Mouse (Mus musculus) MEL (cell line): ENCODE data around the gene Tomm34. TPM values are rescaled to one million over a fixed set of nuclear protein-coding genes. Genes with fewer than 3 reads are reported as not detected.
A peak's percentile ranks its signal among the peaks of the same experiment; 100 is the strongest.

Source experiments
- DNase-seq: peaks from one replicate; pipeline ENCODE4 v3.0.0; 2011; ENCODE audit warnings: low read depth, low spot score
- H3K27ac ChIP-seq: 2 replicates; pipeline ENCODE4 v1.5.1; 2012; ENCODE audit warnings: low read depth, mild to moderate bottlenecking, control low read depth, low read length, moderate library complexity; ENCODE audit not compliant: control insufficient read depth
- H3K27me3 ChIP-seq, 2 experiments: fragments of 150-350 bp in 1 of 2; sonication (generic) in 1 of 2; 2 replicates each; pipeline ENCODE4 v1.6.1; 2012; ENCODE audit warnings: low read length in 2 of 2, mild to moderate bottlenecking in 2 of 2, improper control_type of control experiment in 1 of 2, moderate library complexity in 1 of 2; ENCODE audit not compliant: insufficient read depth in 2 of 2, control insufficient read depth in 1 of 2
- H3K36me3 ChIP-seq, 2 experiments: 2 replicates each; pipeline ENCODE4 v1.6.1; 2012 to 2014; ENCODE audit warnings: low read length in 2 of 2, improper control_type of control experiment in 1 of 2, inconsistent platforms in 1 of 2, mild to moderate bottlenecking in 1 of 2; ENCODE audit not compliant: insufficient read depth in 2 of 2, control insufficient read depth in 1 of 2
- H3K4me1 ChIP-seq, 2 experiments: fragments of 150-350 bp in 1 of 2; sonication (generic) in 1 of 2; 2 replicates each; pipeline ENCODE4 v1.6.1; 2012; ENCODE audit warnings: low read length in 2 of 2, improper control_type of control experiment in 1 of 2, mild to moderate bottlenecking in 1 of 2; ENCODE audit not compliant: insufficient read depth in 2 of 2, control insufficient read depth in 1 of 2
- H3K4me3 ChIP-seq, 2 experiments: fragments of 150-350 bp in 1 of 2; sonication (generic) in 1 of 2; 2 replicates each; pipeline ENCODE4 v1.5.1; 2012; ENCODE audit warnings: low read depth in 2 of 2, low read length in 2 of 2, mild to moderate bottlenecking in 2 of 2, moderate library complexity in 2 of 2, control low read depth in 1 of 2, improper control_type of control experiment in 1 of 2; ENCODE audit not compliant: control insufficient read depth in 1 of 2, insufficient read depth in 1 of 2
- H3K79me2 ChIP-seq: 2 replicates; pipeline ENCODE4 v1.6.1; 2012; ENCODE audit warnings: mild to moderate bottlenecking, low read length, moderate library complexity; ENCODE audit not compliant: control insufficient read depth, poor library complexity, insufficient read depth
- H3K9ac ChIP-seq: 2 replicates; pipeline ENCODE4 v1.6.1; 2012; ENCODE audit warnings: low read depth, mild to moderate bottlenecking, control low read depth, low read length, moderate library complexity; ENCODE audit not compliant: control insufficient read depth, poor library complexity, severe bottlenecking
- H3K9me3 ChIP-seq: fragments of 150-350 bp; sonication (generic); replicated peaks from 2 replicates; pipeline ENCODE4 v1.6.1; 2012; ENCODE audit warnings: mild to moderate bottlenecking, low read length, improper control_type of control experiment, moderate library complexity; ENCODE audit not compliant: insufficient read depth
- BHLHE40 ChIP-seq: IDR thresholded peaks from 2 replicates; pipeline ENCODE4 v1.6.1; 2012; ENCODE audit warnings: low read depth, mild to moderate bottlenecking, inconsistent platforms, low read length, improper control_type of control experiment, borderline replicate concordance
- CHD1 ChIP-seq: IDR thresholded peaks from 2 replicates; pipeline ENCODE4 v1.6.1; 2012; ENCODE audit warnings: low read depth, mild to moderate bottlenecking, inconsistent platforms, low read length, improper control_type of control experiment
- CHD2 ChIP-seq: IDR thresholded peaks from 2 replicates; pipeline ENCODE4 v1.6.1; 2011; ENCODE audit warnings: low read length, improper control_type of control experiment
- E2F4 ChIP-seq: IDR thresholded peaks from 2 replicates; pipeline ENCODE4 v1.6.1; 2011; ENCODE audit warnings: low read depth, low read length, improper control_type of control experiment, borderline replicate concordance
- ELF1 ChIP-seq: IDR thresholded peaks from 2 replicates; pipeline ENCODE4 v1.6.1; 2014; ENCODE audit warnings: low read depth, mild to moderate bottlenecking, inconsistent platforms, low read length, improper control_type of control experiment, moderate library complexity
- EP300 ChIP-seq, 2 experiments: IDR thresholded peaks; 2 replicates each; pipeline ENCODE4 v1.6.1; 2011; ENCODE audit warnings: improper control_type of control experiment in 2 of 2, low read length in 2 of 2, low read depth in 1 of 2, mild to moderate bottlenecking in 1 of 2
- ETS1 ChIP-seq: IDR thresholded peaks from 2 replicates; pipeline ENCODE4 v1.6.1; 2012; ENCODE audit warnings: low read depth, mild to moderate bottlenecking, inconsistent platforms, low read length, improper control_type of control experiment, moderate library complexity
- GABPA ChIP-seq: IDR thresholded peaks from 2 replicates; pipeline ENCODE4 v1.6.1; 2012; ENCODE audit warnings: low read depth, mild to moderate bottlenecking, inconsistent platforms, low read length, improper control_type of control experiment, moderate library complexity
- GATA1 ChIP-seq: IDR thresholded peaks from 2 replicates; pipeline ENCODE4 v1.6.1; 2011; ENCODE audit warnings: low read depth, low read length, improper control_type of control experiment
- HCFC1 ChIP-seq: IDR thresholded peaks from 2 replicates; pipeline ENCODE4 v1.6.1; 2012; ENCODE audit warnings: low read depth, mild to moderate bottlenecking, inconsistent platforms, low read length, improper control_type of control experiment, moderate library complexity
- JUND ChIP-seq: IDR thresholded peaks from 2 replicates; pipeline ENCODE4 v1.6.1; 2011; ENCODE audit warnings: low read depth, mild to moderate bottlenecking, improper control_type of control experiment, low read length
- MAFK ChIP-seq: IDR thresholded peaks from 2 replicates; pipeline ENCODE4 v1.6.1; 2011; ENCODE audit warnings: low read depth, mild to moderate bottlenecking, low read length, improper control_type of control experiment, borderline replicate concordance
- MAX ChIP-seq: IDR thresholded peaks from 2 replicates; pipeline ENCODE4 v1.6.1; 2011; ENCODE audit warnings: low read length, improper control_type of control experiment
- MEF2A ChIP-seq: IDR thresholded peaks from 2 replicates; pipeline ENCODE4 v1.6.1; 2014; ENCODE audit warnings: low read depth, mild to moderate bottlenecking, inconsistent platforms, low read length, improper control_type of control experiment; ENCODE audit not compliant: poor library complexity, insufficient replicate concordance, severe bottlenecking; ENCODE audit errors: extremely low read depth
- MXI1 ChIP-seq: IDR thresholded peaks from 2 replicates; pipeline ENCODE4 v1.6.1; 2011; ENCODE audit warnings: mild to moderate bottlenecking, low read depth, low read length, improper control_type of control experiment
- MYB ChIP-seq: IDR thresholded peaks from 2 replicates; pipeline ENCODE4 v1.6.1; 2011; ENCODE audit warnings: mild to moderate bottlenecking, low read depth, low read length, improper control_type of control experiment
- MYC ChIP-seq: IDR thresholded peaks from 2 replicates; pipeline ENCODE4 v1.6.1; 2011; ENCODE audit warnings: low read depth, mild to moderate bottlenecking, low read length, improper control_type of control experiment, moderate library complexity
- NELFE ChIP-seq: IDR thresholded peaks from 2 replicates; pipeline ENCODE4 v1.6.1; 2011; ENCODE audit warnings: low read depth, low read length, improper control_type of control experiment
- NRF1 ChIP-seq: IDR thresholded peaks from 2 replicates; pipeline ENCODE4 v1.6.1; 2014; ENCODE audit warnings: low read depth, mild to moderate bottlenecking, inconsistent platforms, low read length, improper control_type of control experiment, moderate library complexity; ENCODE audit not compliant: poor library complexity, insufficient read depth, severe bottlenecking
- POLR2AphosphoS2 ChIP-seq: IDR thresholded peaks from 2 replicates; pipeline ENCODE4 v1.6.1; 2011; ENCODE audit warnings: low read length, improper control_type of control experiment
- POLR2AphosphoS5 ChIP-seq: IDR thresholded peaks from 2 replicates; pipeline ENCODE4 v1.6.1; 2012; ENCODE audit warnings: low read depth, borderline replicate concordance, mild to moderate bottlenecking, inconsistent platforms, low read length, moderate library complexity, mixed read lengths
- RAD21 ChIP-seq: IDR thresholded peaks from 2 replicates; pipeline ENCODE4 v1.6.1; 2011; ENCODE audit warnings: mild to moderate bottlenecking, low read depth, low read length, improper control_type of control experiment
- SIN3A ChIP-seq: IDR thresholded peaks from 2 replicates; pipeline ENCODE4 v1.6.1; 2012; ENCODE audit warnings: low read length, improper control_type of control experiment, inconsistent platforms
- SMC3 ChIP-seq: IDR thresholded peaks from 2 replicates; pipeline ENCODE4 v1.6.1; 2011; ENCODE audit warnings: low read depth, low read length, improper control_type of control experiment
- TCF12 ChIP-seq: IDR thresholded peaks from 2 replicates; pipeline ENCODE4 v1.6.1; 2014; ENCODE audit warnings: low read depth, mild to moderate bottlenecking, inconsistent platforms, low read length, improper control_type of control experiment, moderate library complexity
- UBTF ChIP-seq: IDR thresholded peaks from 2 replicates; pipeline ENCODE4 v1.6.1; 2012; ENCODE audit warnings: low read depth, mild to moderate bottlenecking, inconsistent platforms, low read length, improper control_type of control experiment, moderate library complexity, borderline replicate concordance; ENCODE audit not compliant: insufficient read depth
- USF1 ChIP-seq: IDR thresholded peaks from 2 replicates; pipeline ENCODE4 v1.6.1; 2014; ENCODE audit warnings: low read depth, mild to moderate bottlenecking, inconsistent platforms, low read length, improper control_type of control experiment, moderate library complexity
- USF2 ChIP-seq, 2 experiments: IDR thresholded peaks; 2 replicates each; pipeline ENCODE4 v1.6.1; 2011 to 2012; ENCODE audit warnings: improper control_type of control experiment in 2 of 2, low read length in 2 of 2, borderline replicate concordance in 1 of 2, inconsistent platforms in 1 of 2, low read depth in 1 of 2, mild to moderate bottlenecking in 1 of 2; ENCODE audit not compliant: insufficient read depth in 1 of 2
- ZC3H11A ChIP-seq: IDR thresholded peaks from 2 replicates; pipeline ENCODE4 v1.6.1; 2012; ENCODE audit warnings: low read depth, mild to moderate bottlenecking, inconsistent platforms, low read length, improper control_type of control experiment
- ZKSCAN1 ChIP-seq: IDR thresholded peaks from 2 replicates; pipeline ENCODE4 v1.6.1; 2012; ENCODE audit warnings: low read depth, mild to moderate bottlenecking, inconsistent platforms, low read length, improper control_type of control experiment, moderate library complexity
- ZMIZ1 ChIP-seq: IDR thresholded peaks from 2 replicates; pipeline ENCODE4 v1.6.1; 2012; ENCODE audit warnings: low read depth, mild to moderate bottlenecking, inconsistent platforms, low read length, improper control_type of control experiment, moderate library complexity
- ZNF384 ChIP-seq: IDR thresholded peaks from 2 replicates; pipeline ENCODE4 v1.6.1; 2012; ENCODE audit warnings: low read depth, mild to moderate bottlenecking, inconsistent platforms, low read length, improper control_type of control experiment
- polyA plus RNA-seq, 2 experiments: library from polyadenylated mRNA; stranded (reverse) in 1 of 2; unstranded in 1 of 2; fragments of >175 nt in 1 of 2; fragments of >200 nt in 1 of 2; gene quantifications; 2 replicates each; pipeline versions ENCODE4 v1.2.1 to v1.2.4; 2012; ENCODE audit warnings: low replicate concordance in 2 of 2, low read depth in 1 of 2; ENCODE audit not compliant: insufficient read length in 2 of 2, insufficient read depth in 1 of 2, missing spikeins in 1 of 2
- total RNA-seq: library from RNA; depleted of rRNA; stranded (reverse); fragments of 300-350 nt; gene quantifications from 2 replicates; pipeline ENCODE4 v1.2.3, GENCODE M21; 2012

The Tomm34 gene
- total and polyA plus RNA-seq, 3 experiments: 38.9 to 48.7 TPM; not detected in 1

DNA sequence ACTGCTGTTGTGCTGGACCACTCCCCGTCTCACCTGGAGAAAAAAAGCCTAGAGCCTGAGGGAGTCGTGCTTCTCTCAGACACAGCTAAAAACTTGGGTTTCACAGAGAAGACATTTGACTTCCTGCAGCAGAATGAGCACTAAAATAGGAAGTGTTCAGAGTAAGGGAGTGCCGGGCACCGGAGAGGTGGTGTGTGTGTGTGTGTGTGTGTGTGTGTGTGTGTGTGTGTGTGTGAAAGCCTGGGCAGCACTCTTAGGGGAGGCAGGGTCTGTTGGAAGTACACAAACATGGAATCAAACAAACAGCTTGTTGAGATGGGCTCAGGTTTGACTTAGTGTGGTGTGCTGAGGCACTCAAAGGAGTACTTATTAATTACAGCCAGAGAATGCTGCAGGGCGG is 4.1 kb upstream of the Tomm34 start (continued):
- no peak for TF ChIP-seq TCF12
- no peak for TF ChIP-seq MEF2A
- TF ChIP-seq ZKSCAN1: no peak
- no peak for TF ChIP-seq ZMIZ1
- TF ChIP-seq CHD1: no peak; the same call in 1 of the 2 replicates
- TF ChIP-seq JUND: no peak
- TF ChIP-seq MYB: no peak
- TF ChIP-seq NRF1: no peak
- TF ChIP-seq CHD2: no peak
- TF ChIP-seq ELF1: peak; percentile 63; the same call in 1 of the 2 replicates
- TF ChIP-seq EP300 (IDR thresholded peaks at IDR 0.05; ENCODE audit: low read depth in 1 of 2, low read length in 2 of 2): no peak
- peak; percentile 75 for TF ChIP-seq SIN3A
- TF ChIP-seq, all 39 proteins: peak for 7

DNA sequence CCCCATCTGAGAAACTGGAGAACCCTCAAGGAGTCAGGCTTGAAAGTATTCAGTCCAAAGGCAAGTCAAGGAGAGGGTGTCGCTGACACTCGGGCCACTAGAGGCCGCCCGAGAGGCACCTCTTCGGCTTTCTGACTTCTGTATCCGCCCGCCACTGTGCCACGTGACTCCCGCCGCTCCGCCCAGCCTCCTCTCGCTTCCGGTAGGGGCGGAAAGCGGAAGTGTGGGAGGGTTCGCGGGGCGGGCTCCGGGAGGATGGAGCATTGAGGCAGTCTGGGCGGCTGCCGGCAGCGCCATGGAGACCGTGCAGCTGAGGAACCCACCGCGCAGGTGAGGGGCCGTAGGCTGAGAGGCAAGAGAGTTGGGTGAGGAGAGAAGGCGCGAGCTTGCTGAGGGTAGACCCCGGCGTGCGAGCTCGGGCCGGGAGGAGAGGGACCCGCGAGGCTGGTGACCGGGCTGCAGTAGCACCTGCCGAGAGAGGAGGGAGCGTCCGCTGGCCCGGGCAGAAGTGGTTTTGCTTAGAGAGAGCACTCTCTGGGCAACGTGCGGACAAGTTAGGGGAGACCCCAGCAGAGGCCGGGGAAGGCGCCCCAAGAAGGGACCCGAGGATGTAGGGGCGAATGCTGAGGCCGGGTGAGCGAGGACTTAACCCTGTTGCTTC is 3.1 kb upstream of the Tomm34 start:
- Histone ChIP-seq H3K4me1 (peaks cover 7 to 24% of the 10 kb centered on the region in 2 experiments), H3K9ac (peak overlapping the region; percentile 88), H3K27ac (peak overlapping the region; percentile 64), H3K79me2 (peaks cover 54% of the 10 kb centered on the region), H3K36me3 (peaks cover 4 to 48% of the 10 kb centered on the region in 2 experiments; a peak in 2 of 4 replicates), H3K9me3 (no peaks in the 10 kb centered on the region), H3K27me3 (no peaks in the 10 kb centered on the region), H3K4me3 (peak overlapping the region; percentile 79 to 93)
- peak; percentile 98 for DNase-seq
- TF ChIP-seq MEF2A (no peak), GABPA (no peak), E2F4 (no peak), RAD21 (peak; percentile 40), UBTF (no peak), USF2 (IDR thresholded peaks at IDR 0.05; ENCODE audit: borderline replicate concordance in 1 of 2, insufficient read depth in 1 of 2, low read depth in 1 of 2, low read length in 2 of 2) (peak; percentile 49 to 91; a peak in 3 of 4 replicates), POLR2AphosphoS2 (peak; percentile 92; the same call in 1 of the 2 replicates), CHD2 (no peak), EP300 (IDR thresholded peaks at IDR 0.05; ENCODE audit: low read depth in 1 of 2, low read length in 2 of 2) (peak in 1 of 2 experiments; percentile 17; a peak in 1 of 4 replicates), USF1 (peak; percentile 100), ZKSCAN1 (no peak), SMC3 (peak; percentile 37; the same call in 1 of the 2 replicates), POLR2AphosphoS5 (no peak), ZC3H11A (no peak), TCF12 (peak; percentile 60; the same call in 1 of the 2 replicates), MXI1 (peak; percentile 90), BHLHE40 (no peak), ETS1 (peak; percentile 50; the same call in 1 of the 2 replicates), NELFE (peak; percentile 98), GATA1 (no peak), MYC (no peak), MAFK (no peak), ELF1 (peak; percentile 99), MAX (peak; percentile 96), SIN3A (peak; percentile 93), ZNF384 (no peak), MYB (no peak), HCFC1 (peak; percentile 88)
